Mouse (Mus musculus) cerebellum, adult 11 months (tissue): ENCODE data around the gene Uchl3.

Experiments
- DNase-seq: peaks from one replicate; pipeline ENCODE4 v3.0.0; 2022

Uchl3 gene

GRCm38 (mm10) chr14:101653581-101654525 is at the start of gene Uchl3:
Gene Uchl3, plus strand, starts transcription at chr14:101653967.
- DNase-seq, result peak; percentile 98

GRCm38 (mm10) chr14:101605843-101606242 is 47.9 kb upstream of the Uchl3 start:
- no peak for DNase-seq

GRCm38 (mm10) chr14:101607631-101608518 is 45.9 kb upstream of the Uchl3 start:
- DNase-seq, result peak; percentile 40

- peak; percentile 83 for DNase-seq
These were observed 45.0 kb upstream of the Uchl3 start, which contains the start of gene Tbc1d4 for GRCm38 (mm10) chr14:101608519-101609368. Gene Tbc1d4, minus strand, starts transcription at chr14:101609191.

- DNase-seq, result no peak
These were observed 43.1 kb upstream of the Uchl3 start for GRCm38 (mm10) chr14:101610701-101611100.

GRCm38 (mm10) chr14:101613206-101613605 is 40.6 kb upstream of the Uchl3 start:
- no peak for DNase-seq

- DNase-seq, result no peak
These were observed 37.6 kb upstream of the Uchl3 start for GRCm38 (mm10) chr14:101616178-101616577.

- no peak for DNase-seq
These were observed 36.1 kb upstream of the Uchl3 start for GRCm38 (mm10) chr14:101617680-101618079.

GRCm38 (mm10) chr14:101630548-101630947 is 23.2 kb upstream of the Uchl3 start:
- DNase-seq, result no peak

- DNase-seq, result no peak
These were observed 18.0 kb upstream of the Uchl3 start for GRCm38 (mm10) chr14:101635765-101636164.

- DNase-seq, result no peak
These were observed 16.4 kb upstream of the Uchl3 start for GRCm38 (mm10) chr14:101637381-101637780.

- peak; percentile 89 for DNase-seq
These were observed 13.5 kb upstream of the Uchl3 start, which contains the start of gene Commd6 for GRCm38 (mm10) chr14:101640153-101640843. Gene Commd6, minus strand, starts transcription at chr14:101640686.

- no peak for DNase-seq
These were observed 8.8 kb upstream of the Uchl3 start for GRCm38 (mm10) chr14:101644948-101645347.

- no peak for DNase-seq
These were observed 3.2 kb upstream of the Uchl3 start for GRCm38 (mm10) chr14:101650551-101650950.

GRCm38 (mm10) chr14:101652571-101652970 is 1.2 kb upstream of the Uchl3 start:
- DNase-seq, result no peak

- DNase-seq, result no peak
These were observed 751 bp downstream of the Uchl3 start for GRCm38 (mm10) chr14:101654526-101654909.

- no peak for DNase-seq
These were observed 2.5 kb downstream of the Uchl3 start for GRCm38 (mm10) chr14:101656307-101656706.

- no peak for DNase-seq
These were observed 8.1 kb downstream of the Uchl3 start for GRCm38 (mm10) chr14:101661654-101662412.

GRCm38 (mm10) chr14:101664274-101664673 is 10.5 kb downstream of the Uchl3 start:
- DNase-seq, result no peak

GRCm38 (mm10) chr14:101666056-101666455 is 12.3 kb downstream of the Uchl3 start:
- no peak for DNase-seq

GRCm38 (mm10) chr14:101666536-101666935 is 12.8 kb downstream of the Uchl3 start:
- no peak for DNase-seq
